Mouse (Mus musculus) thymus, postnatal 36 days (tissue): ENCODE results near the gene Lmntd1.

Experiments
- DNase-seq, 2 experiments: peaks; one replicate each; pipeline ENCODE4 v3.0.0; 2022; ENCODE audit warnings: mixed read lengths in 2 of 2

Lmntd1 gene

DNA sequence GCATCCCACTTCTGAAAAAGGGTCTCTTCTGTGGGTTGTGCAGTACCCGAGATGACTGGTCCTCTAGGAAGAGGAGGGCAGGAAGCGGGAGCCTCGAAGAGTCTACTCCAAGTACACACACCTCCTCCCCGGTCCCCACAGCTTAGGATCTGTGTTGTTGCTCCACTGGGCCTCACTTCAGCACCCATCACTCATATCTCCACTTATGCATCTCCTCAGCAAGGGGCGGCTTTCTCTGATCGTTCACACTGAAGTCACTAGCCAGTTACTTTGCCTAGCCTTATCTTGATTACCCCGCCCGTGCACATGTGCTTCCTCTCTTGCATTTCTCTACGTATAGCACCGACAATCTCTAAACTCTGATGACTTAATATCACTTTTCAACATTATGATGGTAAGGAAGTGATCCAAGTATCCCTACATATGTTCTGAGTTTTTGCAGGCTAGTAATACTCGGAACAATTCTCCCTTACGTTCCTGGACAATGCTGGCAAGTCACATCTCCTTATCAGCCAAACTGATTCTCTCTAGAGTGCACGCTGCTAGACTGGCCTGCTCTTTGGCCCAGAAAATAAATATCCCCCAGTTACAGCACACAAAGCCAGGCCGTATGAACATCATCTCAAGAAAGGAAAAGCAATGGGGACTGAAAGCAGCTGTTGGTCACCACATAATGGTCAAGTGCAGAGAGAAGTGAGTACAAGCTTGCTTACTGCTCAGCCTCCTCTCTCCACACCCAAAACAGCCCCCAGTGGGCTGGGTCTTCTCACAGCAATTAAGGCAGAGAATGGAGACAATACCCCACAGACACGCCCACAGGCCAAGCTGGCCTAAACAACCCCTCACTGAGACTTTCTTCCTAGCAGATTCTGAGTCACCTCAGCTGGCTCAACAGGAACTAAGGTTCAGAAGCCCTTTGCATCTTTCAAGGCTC is 56.8 kb downstream of the Lmntd1 start:
- DNase-seq, result no peak

DNA sequence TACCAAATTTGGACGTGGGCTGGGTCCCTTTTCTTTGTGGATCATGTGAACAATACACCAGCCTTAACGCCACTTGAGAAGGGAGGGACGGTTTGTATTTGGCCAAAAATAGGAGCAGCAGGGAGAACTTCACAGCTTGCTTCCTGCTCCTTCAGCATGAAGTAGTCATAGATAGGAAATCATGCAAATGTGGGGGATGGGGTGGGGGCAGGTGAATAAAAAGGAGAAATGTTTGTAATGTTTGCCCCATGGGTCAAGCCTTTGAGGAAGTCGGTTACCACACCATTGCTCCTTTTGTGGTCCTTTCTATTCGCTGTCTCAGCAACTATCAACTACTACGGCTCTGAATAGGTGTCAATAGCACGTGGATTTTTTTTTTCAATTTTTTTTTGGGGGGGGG is 60.9 kb downstream of the Lmntd1 start:
- DNase-seq, result no peak

DNA sequence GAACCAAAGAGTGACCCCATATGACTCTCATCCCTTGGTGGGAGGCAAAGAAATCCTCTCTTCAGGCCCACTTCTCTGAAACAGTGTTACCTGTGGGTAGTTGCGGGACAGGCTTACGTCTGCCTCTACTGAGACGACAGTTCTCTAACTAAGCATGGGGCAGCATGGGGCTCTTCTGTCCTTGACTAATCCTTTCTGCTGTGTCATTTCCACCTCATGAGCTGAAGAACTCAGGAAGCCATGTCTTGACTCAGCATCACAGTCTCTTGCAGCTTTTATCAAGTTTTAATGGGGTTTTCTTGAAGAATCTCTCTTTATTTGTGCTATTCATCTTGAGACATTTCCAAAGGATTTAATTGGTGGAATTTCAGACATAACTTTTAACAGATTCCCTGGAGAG is 61.3 kb downstream of the Lmntd1 start:
- no peak for DNase-seq

DNA sequence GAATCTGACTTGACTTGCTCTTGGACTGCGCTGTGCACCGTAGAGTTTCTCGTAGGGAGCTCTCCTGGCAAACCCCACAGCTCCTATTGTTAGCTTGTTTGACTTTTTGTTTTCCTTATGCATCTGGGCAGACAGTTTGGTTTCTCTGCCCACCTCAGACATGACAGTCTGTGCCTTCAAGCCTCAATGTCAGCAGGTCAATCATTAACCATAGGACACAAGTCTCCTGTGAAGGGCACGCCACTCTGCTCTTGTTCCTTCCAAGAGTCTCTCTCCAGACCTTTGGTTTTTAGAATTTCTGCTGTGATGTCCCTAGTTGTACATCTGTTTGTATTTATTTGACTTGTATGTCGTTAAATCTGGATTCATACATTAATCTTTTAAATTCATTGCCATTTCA is 63.1 kb downstream of the Lmntd1 start:
- DNase-seq, result no peak

DNA sequence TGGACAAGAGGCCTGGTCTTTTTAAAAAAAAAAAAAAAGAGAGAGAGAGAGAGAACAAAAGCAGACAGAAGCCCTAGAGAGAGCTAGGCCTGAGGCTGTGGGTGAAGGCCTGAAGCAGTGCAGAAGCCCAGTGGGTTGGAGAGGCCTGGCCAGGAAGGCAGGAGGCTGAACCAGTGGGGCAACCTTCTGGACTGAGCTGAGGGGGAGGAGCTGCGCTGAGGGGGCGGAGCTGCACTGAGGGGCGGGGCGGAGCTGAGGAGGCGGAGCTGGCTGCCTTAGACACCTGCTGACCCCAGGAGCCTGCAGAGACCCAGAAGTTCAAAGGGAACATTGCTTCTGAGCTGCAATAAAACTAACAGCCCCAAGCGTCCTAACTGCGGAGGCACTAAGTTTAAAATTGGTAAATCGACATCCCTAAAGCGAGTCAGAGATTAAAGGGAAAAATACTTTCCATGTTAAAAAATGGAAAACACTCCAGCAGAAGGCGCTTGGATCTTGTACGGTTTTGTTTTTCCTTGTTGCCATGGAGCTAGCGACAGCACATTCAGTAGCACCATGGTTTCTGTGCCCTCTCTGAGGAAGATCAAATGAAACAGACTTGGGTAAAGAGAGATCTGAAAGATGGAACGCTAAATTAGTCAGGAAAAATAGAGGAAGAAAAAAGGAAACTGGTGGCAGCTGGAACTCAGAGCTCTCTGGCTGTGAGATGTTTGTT is 68.0 kb downstream of the Lmntd1 start:
- peak; percentile 16 to 27 for DNase-seq

DNA sequence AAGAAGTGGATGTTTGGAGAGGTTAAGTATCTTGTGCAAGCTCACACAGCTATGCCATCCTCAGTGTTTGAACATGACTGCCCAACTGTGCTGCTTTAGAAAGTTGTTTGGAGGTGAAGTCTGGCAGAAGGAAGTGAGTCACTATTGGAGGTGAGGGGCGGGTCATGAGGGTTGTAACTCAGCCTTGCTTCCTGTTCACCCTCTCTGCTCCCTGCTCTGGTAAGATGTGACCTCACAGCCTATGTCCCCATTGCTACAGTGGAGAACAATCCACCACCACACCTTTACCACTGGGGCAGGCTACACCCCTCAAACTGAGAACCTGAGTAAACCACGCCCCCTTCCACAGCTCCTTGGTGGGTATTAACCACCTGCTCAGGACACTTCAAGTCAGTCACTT is 69.3 kb downstream of the Lmntd1 start:
- DNase-seq, result no peak

DNA sequence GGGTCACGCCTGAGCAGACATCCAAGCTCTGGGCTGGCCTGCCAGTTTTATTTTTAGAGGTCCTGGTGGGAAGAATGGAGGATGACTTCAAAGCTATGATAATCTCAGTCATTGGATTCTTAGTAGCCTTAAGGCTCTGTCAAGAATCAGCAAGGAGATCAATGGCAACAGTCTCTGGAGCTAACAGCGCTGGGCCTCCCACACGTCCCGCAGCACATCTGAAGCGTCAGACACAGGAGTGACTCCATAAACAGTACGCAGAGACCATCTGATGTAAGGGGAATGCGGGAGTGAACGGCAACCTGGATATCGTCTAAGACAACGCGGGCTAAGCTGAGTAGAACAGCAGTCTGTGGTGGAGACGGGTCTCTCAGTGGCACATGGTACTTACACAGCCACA is 69.8 kb downstream of the Lmntd1 start:
- DNase-seq, result no peak

DNA sequence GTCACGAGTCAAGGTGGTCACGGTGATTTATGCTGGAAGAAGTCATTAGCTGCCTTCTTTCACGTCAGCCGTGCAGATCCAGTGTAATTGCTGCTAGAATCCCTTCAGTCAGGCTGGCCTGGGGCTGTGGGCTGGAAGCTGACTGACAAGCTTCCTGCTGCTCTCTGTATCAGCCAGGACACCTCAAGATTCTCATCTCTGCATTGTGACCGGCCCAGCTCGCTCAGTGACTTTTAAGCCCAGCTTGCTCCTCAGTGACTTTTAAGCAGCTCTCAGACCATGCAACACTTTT is 74.6 kb downstream of the Lmntd1 start:
- no peak for DNase-seq

DNA sequence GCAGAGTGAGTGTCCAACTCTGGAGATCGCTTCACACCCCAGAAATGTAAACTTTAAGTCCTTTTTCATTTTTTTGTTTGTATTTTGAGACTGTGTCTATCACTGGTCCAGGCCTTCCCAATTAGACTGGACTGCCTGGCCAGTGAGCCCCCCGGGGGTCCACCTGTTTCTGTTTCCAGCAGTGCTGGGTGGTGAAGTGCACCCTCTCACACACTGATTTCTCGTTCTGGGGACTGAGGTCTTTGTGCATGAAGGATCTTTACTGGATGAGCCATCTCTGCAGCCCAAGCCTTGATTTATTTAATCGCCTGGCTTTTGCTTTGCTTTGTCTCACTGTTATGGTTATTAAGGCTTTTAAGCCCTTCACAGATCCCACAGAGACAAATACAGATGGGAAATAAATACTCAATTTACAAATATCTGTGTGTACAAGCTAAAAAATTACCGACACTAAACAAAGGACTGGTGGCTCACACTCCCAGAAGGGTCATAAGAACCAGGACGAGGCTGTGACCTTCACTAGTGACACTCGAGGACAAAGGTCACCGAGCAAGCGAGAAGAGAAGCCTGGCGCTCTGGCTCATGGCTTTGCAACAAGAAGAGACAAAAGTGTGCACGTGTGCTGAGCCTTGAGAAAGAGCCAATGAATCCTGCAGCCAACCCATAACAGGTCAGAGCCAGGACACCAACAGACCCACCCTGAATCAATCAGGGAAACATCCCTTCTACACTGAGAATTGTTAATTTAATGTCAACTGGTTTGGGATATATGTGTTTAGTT is 75.1 kb downstream of the Lmntd1 start:
- DNase-seq, result no peak

DNA sequence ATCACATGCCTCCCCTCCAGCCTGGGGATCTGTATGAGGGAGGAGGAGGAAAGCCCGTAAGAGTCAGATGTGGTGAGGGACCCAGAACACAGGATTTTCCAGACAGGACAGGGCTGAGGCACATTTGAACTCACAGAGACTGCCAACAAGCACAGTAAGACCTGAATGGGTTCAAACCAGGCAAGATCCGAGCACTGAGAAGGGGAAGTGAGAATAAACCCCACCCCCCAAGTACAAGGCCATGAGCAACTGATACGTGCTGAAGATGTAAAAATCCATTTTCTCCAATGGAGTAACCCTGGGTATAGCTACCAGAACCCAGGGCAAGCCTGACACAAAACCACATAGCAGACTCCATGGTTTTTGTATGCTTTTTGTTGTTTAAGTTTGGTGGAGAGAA is 83.7 kb downstream of the Lmntd1 start:
- DNase-seq, result no peak

DNA sequence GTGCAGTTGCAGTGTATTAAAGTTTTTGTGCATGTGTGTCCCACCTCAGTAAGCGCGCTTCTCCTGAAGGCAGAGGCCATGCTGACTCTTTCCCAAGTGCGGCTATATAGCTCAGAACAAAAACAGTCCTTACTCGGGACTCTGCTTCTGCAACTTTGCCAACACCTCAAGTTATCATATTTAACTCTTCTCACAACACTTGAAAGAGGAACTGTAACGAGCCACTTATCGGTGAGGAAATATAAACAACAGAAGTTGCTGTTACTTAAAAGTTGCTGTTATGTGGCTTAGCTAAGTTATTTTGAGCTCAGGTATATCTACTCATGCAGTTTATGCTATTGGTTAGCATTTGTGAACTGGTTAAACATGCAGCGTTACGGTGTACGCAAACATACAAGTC is 90.8 kb downstream of the Lmntd1 start:
- no peak for DNase-seq

DNA sequence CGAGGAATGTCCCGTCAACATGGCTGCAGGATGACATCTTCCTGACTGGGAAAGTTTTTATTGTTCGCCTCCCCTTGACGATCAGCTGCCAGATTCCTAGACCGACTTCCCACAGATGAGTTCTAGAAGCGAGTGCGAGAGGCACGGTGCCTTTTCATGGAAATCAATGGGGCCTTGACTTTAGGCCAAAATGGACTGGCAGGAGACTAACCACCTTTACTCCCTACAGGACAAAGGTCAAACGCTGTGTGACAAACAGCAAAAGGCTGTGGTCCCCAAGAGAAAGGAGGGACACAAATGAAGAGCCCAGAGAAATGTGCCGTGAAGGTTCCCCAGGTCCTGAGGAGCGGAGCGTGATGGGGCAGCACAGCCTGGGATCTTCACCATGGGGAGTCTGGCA is 91.5 kb downstream of the Lmntd1 start:
- DNase-seq, result no peak

DNA sequence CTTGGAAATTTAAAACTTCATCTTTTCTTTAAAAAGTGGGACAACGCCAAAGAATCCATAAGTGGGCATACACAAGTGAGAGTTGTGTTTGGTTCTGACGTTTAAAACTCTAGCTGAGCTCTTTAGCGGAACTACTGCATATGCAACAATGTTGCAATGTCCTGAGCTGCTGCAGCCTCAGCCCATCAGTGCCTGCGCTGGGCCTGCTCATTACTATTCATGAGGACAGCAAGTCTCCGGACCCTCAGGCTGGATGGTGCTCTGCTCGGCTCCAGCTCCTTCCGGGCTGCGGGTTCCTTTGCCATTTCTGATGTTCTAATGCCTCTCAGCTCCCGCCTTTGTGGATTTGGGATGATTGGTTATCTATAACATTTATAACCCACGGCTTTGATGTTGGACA is 97.1 kb downstream of the Lmntd1 start:
- DNase-seq, result no peak

DNA sequence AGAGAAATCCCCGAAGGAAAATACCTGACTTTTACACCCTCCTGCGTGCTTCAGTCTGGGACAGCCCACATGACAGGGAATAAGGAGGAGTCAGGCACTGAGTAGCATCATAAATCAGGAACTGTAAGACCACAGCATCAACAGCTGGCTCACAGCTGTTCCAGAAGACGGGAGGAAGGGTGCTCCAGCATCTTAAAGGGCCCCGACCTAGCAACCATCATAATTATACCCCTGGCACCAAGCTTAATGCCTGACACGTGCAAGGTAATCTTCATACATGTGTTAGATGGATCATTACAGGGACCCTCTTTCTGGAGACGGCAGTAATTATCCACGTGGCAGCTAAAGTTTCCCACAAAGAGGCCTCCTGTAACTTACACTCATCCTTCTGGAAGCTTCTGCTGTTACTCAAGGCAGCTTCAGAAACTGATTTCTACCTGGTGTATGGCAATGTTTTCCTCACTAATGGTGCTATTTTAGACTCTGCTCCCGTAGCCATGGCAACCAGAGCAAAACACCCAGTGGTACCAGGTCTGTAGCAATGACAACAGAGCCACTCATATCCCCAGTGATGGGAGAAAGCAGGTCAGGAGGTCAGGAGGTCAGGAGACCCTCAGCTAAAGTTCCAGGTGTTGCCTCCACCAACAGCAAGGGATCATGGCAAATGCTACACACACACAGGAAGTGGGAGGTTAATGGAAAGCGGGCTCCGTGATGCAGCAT is 98.1 kb downstream of the Lmntd1 start:
- DNase-seq, result no peak

DNA sequence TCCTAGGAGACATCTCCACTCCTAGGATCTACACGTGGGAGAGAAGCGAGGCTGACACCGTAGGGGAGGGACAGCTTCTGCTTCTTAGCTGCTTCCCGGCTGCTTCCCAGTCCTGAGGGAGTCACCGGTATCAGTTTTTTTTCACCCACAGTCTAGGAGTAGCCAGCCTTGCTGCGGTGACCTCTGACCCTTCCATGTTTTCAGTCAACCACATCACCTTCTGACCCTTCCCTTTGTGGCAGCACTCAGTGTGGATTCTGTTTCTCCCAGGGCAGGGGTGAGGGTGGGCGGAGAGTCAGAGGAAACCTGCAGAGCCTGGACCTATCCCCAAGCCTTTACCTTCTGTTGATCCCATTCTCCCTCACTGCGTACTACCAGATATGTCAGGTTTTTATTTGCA is 102.9 kb downstream of the Lmntd1 start:
- no peak for DNase-seq

DNA sequence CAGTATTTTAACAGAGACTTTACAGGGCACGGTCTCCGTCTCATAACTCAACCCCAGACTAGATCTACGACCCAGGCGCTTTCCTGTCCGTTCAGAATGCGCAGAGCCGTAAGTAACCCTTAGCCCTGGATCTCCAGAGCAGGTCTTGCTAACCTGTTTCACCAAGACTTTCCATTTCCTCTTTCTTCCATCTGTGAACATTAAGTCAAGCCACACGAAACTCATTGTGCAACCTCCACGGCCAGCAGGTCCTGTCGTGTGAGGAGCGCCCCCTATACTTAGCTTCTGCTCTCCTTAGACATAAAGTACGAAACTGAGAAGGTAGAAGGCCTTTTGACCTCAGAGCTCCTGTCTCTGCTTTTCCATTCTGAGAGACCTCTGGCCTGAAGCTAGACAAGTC is 105.3 kb downstream of the Lmntd1 start:
- DNase-seq, result no peak

DNA sequence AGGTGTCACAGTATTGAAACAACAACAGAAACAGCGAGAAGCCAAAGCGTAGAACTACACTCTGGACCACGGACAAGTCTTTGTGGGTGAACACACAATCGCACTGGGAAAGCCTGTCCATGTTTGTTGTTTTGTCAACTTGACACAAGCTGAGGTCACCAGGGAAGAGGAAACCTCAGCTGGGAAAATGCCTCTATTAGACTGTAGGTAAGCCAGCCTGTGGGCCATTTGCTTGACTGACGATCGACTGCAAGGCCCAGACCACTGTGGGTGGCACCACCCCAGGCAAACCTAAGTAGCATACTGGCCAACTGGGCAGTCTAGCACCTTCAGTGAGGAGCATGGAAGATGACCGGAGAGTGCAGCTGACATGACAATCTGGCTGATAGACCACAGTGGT is 112.4 kb downstream of the Lmntd1 start:
- no peak for DNase-seq

DNA sequence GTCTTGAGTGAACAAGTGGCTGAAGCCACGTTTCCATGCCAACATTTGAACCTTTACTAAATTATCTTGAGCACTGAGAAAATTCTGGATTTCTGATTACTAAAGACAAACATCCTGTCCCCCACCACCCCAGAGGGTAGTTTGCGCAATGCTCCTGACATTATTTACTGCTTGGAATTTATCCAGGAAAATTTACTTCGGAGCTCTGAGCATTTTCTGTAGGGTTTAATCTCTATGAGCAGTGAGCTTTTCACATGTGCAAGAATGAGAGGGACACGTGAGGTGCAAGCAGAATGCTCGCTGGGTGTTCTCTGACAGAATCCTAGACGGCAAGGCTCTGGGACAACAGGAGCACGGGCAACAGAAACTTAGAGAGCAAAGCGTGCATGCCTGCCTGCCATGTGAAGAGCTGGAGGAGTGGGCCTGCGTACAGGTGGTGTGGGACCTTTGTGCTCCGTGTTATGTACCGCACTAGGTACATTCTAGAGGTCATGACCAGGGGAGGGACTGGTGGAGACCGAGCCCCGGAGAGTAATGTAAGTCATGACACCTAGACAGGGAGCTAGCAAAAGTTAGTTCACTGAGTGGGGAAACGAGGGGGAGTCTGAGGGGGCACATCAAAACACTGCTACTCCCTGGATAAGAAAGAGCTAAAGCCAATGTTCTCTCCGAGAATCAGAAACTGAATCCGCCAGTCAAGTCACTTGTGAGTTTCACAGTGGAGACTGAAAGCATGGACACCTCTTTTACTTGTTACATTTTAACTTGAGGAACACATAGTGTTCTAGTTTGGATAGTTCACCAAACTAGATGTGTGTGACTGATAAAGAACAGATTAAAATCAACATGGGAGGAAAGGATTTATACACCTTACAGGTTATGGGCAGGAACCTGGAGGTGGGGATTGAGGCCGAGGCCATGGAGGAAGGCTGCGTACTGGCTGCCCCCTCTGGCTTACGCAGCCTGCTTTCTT is 114.3 kb downstream of the Lmntd1 start:
- no peak for DNase-seq

DNA sequence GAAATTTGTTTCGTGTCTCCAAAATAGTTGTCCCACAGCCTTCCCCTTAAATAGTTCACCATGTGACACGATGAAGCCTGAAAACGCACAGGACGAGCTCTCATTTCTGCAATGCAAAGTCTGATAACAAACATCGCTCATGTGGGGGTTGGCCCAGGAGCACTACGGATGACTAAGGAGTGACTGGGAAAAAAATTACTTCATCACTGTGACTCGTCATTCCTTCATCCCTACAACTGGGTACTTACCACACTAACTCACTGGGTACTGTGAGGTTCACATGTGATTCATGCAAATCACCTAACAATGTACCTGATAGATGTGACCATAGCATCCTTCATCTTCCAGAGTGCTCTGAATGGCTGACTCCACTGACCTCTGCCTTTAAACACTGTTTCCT is 118.4 kb downstream of the Lmntd1 start:
- DNase-seq, result no peak

DNA sequence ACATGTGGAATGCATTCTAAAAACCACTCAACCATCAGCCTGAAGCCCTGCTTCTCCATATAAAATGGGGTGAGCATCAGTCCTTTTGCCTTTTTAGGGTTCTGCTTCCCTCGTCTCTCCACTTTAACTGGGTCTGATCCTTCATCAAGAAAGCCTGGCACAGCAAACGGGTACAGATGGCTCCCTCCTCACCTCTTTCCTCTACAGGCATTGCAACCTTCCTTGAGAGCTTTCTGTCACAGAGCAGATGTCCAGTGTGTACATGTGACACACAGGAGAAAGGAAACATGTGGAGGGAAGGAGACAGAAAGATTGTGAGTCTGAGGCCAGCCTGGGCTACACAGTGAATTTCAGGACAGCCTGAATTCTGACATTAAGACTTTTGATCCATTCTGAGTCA is 125.9 kb downstream of the Lmntd1 start:
- DNase-seq, result no peak

DNA sequence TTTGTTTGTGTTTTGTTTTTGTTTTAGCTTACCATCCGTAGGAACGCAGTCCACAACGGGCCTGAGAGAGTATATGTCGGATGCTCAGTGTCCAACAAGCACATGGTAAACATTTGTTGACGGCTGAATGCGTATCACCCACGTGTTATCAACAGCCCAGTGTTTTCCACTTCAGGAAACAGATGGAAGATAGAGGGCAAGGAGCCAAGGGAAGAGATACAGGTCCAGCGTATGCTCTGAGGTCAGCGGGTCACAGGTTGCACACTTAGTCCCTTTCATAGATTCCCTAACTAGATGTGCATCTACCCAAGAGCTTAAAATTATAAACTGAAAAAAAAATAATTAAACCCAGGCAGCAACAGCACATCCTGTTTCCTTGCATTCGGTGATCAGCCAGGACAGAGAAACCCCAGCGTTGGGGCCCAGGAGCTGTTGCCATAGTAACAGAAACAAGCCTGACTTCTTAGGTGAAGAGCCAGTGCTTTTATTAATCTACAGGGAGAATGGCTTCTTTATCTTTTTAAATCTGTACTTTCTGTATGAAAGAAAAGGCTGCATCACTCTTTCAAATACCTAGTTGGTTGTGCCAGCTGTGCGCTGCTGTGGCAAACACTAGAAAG is 128.0 kb downstream of the Lmntd1 start:
- DNase-seq, result no peak

DNA sequence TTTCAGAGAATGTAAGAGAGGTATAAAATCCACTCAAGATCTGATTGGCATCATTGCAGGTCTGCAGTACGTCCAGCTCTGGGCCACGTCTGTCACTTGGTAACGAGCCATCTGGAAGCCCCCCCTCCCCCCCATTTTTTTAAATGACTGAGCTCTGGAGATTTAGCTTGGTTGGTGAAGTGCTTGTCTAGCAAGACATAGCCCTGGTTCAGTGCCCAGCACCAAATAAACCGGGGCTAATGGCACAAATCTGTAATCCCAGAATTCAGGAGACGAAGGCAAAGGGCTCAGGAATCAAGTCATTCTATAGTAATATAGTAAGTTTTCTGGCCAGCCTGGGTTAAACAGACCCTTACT is 130.8 kb downstream of the Lmntd1 start:
- DNase-seq, result no peak
